Mouse (Mus musculus) spleen, adult 2 months (tissue): ENCODE measurements around the gene Gm48551. TPM values are rescaled to one million over a fixed set of nuclear protein-coding genes. Genes with fewer than 3 reads are reported as not detected.
A peak's percentile ranks its signal among the peaks of the same experiment; 100 is the strongest.

ENCODE experiments used
- DNase-seq, 2 experiments: peaks; one replicate each; pipeline versions ENCODE4 v3.0.0 to v3.0.0-alpha.2; 2012 to 2021; ENCODE audit warnings: low spot score in 2 of 2, low read depth in 1 of 2
- H3K27ac ChIP-seq: fragments of 200-500 bp; 2 replicates; pipeline ENCODE4 v1.5.1; 2012; ENCODE audit warnings: low read length, inconsistent platforms; ENCODE audit not compliant: insufficient read depth
- H3K27me3 ChIP-seq: fragments of 200-500 bp; 2 replicates; pipeline ENCODE4 v1.6.1; 2012; ENCODE audit warnings: mild to moderate bottlenecking, moderate library complexity, low read length, inconsistent platforms; ENCODE audit not compliant: control insufficient read depth, insufficient read depth
- H3K36me3 ChIP-seq: fragments of 200-500 bp; 2 replicates; pipeline ENCODE4 v1.6.1; 2012; ENCODE audit warnings: mild to moderate bottlenecking, low read length, inconsistent platforms; ENCODE audit not compliant: control insufficient read depth, insufficient read depth
- H3K4me1 ChIP-seq: fragments of 200-500 bp; 2 replicates; pipeline ENCODE4 v1.6.1; 2011; ENCODE audit warnings: inconsistent platforms; ENCODE audit not compliant: control insufficient read depth, insufficient read depth, insufficient read length
- H3K4me3 ChIP-seq: fragments of 200-500 bp; 2 replicates; pipeline ENCODE4 v1.5.1; 2011; ENCODE audit warnings: mild to moderate bottlenecking, inconsistent platforms; ENCODE audit not compliant: insufficient read depth, insufficient read length; ENCODE audit errors: extremely low read depth
- CTCF ChIP-seq: fragments of 200-500 bp; IDR thresholded peaks from 2 replicates; pipeline ENCODE4 v1.5.1; 2011; ENCODE audit warnings: mild to moderate bottlenecking, inconsistent platforms; ENCODE audit not compliant: insufficient read depth, insufficient read length, insufficient replicate concordance; ENCODE audit errors: extremely low read depth
- POLR2A ChIP-seq: fragments of 200-500 bp; IDR thresholded peaks from 2 replicates; pipeline ENCODE4 v1.6.1; 2011; ENCODE audit warnings: low read depth, low read length, inconsistent platforms
- WGBS: fragments of 180-500 bp; shearing (Covaris S2); methylation state at CpG from one replicate; pipeline ENCODE4 v1.1.7; 2018; 5-methylcytosine and 5-hydroxymethylcytosine counted together
- polyA plus RNA-seq: library from polyadenylated mRNA; depleted of rRNA; stranded (reverse); fragments of >200 nt; gene quantifications from 2 replicates; pipeline ENCODE4 v1.2.3, GENCODE M21; 2012

Gm48551 gene
- polyA plus RNA-seq, 1 experiment = 2.3 TPM

- TF ChIP-seq POLR2A = no peak
- no peak for TF ChIP-seq CTCF
These were observed 44.2 kb downstream of the Gm48551 start for GRCm38 (mm10) chr10:81428507-81428870.

GRCm38 (mm10) chr10:81429092-81429491 is 44.8 kb downstream of the Gm48551 start:
- H3K36me3 ChIP-seq = no peaks in the 10 kb centered on the region
- H3K4me1 ChIP-seq = peaks cover 34% of the 10 kb centered on the region
- H3K4me3 ChIP-seq = no peak overlapping the region
- peak in 1 of 2 experiments; percentile 8 for DNase-seq
- 42% methylated on average over 2 of the region's 2 CpGs for WGBS
- TF ChIP-seq CTCF = no peak
- no peak for TF ChIP-seq POLR2A
- peaks cover 5% of the 10 kb centered on the region for H3K27me3 ChIP-seq
- 0 out of 2 replicates have a peak overlapping the region, but pooled peaks have one; percentile 3 for H3K27ac ChIP-seq

More at GRCm38 (mm10) chr10:81428507-81428870, 44.2 kb downstream of the Gm48551 start:
- Histone ChIP-seq H3K27me3 (peaks cover 5% of the 10 kb centered on the region), H3K4me3 (no peak overlapping the region), H3K36me3 (no peaks in the 10 kb centered on the region), H3K27ac (no peak overlapping the region), H3K4me1 (peaks cover 29% of the 10 kb centered on the region)
- peak in 1 of 2 experiments; percentile 2 for DNase-seq
- WGBS = 92% methylated on average over 7 of the region's 7 CpGs

GRCm38 (mm10) chr10:81429605-81430061 is 45.4 kb downstream of the Gm48551 start:
- peak; percentile 61 to 87 for DNase-seq
- no peak for TF ChIP-seq CTCF
- TF ChIP-seq POLR2A = no peak; the same call in 1 of the 2 replicates
- under 1% methylated on average over 20 of the region's 20 CpGs for WGBS
- Histone ChIP-seq H3K36me3 (no peaks in the 10 kb centered on the region), H3K4me1 (peaks cover 37% of the 10 kb centered on the region), H3K27ac (peak overlapping the region; percentile 87), H3K27me3 (peaks cover 5% of the 10 kb centered on the region), H3K4me3 (peak overlapping the region; percentile 69)

- TF ChIP-seq CTCF (no peak), POLR2A (no peak)
- H3K27me3 ChIP-seq = peaks cover 5% of the 10 kb centered on the region
- peaks cover 37% of the 10 kb centered on the region for H3K4me1 ChIP-seq
- H3K36me3 ChIP-seq = no peaks in the 10 kb centered on the region
- peak overlapping the region; percentile 69 for H3K4me3 ChIP-seq
- H3K27ac ChIP-seq = peak overlapping the region; percentile 87
- 1% methylated on average over 71 of the region's 89 CpGs for WGBS
- DNase-seq = peak in 1 of 2 experiments; percentile 72
These were observed 46.0 kb downstream of the Gm48551 start for GRCm38 (mm10) chr10:81430141-81430830.

- Histone ChIP-seq H3K27me3 (peaks cover 5% of the 10 kb centered on the region), H3K4me3 (peak overlapping the region; percentile 70), H3K27ac (peak overlapping the region; percentile 80), H3K36me3 (no peaks in the 10 kb centered on the region), H3K4me1 (peaks cover 36% of the 10 kb centered on the region)
- peak in 1 of 2 experiments; percentile 53 for DNase-seq
- WGBS = 3% methylated on average over 52 of the region's 70 CpGs
- TF ChIP-seq CTCF (no peak), POLR2A (no peak)
These were observed 46.7 kb downstream of the Gm48551 start for GRCm38 (mm10) chr10:81430831-81431525.

GRCm38 (mm10) chr10:81431526-81432168 is 47.4 kb downstream of the Gm48551 start:
- peaks cover 5% of the 10 kb centered on the region for H3K27me3 ChIP-seq
- DNase-seq = peak in 1 of 2 experiments; percentile 12
- peak overlapping the region; percentile 48; the same call in 1 of the 2 replicates for H3K27ac ChIP-seq
- H3K36me3 ChIP-seq = no peaks in the 10 kb centered on the region
- TF ChIP-seq CTCF (no peak), POLR2A (no peak)
- H3K4me3 ChIP-seq = peak overlapping the region; percentile 70; the same call in 1 of the 2 replicates
- 21% methylated on average over 15 of the region's 15 CpGs for WGBS
- peaks cover 31% of the 10 kb centered on the region for H3K4me1 ChIP-seq
